Mouse (Mus musculus): ENCODE measurements around the gene Apobec3. TPM values are rescaled to one million over a fixed set of nuclear protein-coding genes. Genes with fewer than 3 reads are reported as not detected.

Apobec3 gene
- 179 and 198 TPM in 2 replicates for polyA plus RNA-seq (2012; ENCODE audit: insufficient read depth, insufficient read length, missing spikeins)

DNA sequence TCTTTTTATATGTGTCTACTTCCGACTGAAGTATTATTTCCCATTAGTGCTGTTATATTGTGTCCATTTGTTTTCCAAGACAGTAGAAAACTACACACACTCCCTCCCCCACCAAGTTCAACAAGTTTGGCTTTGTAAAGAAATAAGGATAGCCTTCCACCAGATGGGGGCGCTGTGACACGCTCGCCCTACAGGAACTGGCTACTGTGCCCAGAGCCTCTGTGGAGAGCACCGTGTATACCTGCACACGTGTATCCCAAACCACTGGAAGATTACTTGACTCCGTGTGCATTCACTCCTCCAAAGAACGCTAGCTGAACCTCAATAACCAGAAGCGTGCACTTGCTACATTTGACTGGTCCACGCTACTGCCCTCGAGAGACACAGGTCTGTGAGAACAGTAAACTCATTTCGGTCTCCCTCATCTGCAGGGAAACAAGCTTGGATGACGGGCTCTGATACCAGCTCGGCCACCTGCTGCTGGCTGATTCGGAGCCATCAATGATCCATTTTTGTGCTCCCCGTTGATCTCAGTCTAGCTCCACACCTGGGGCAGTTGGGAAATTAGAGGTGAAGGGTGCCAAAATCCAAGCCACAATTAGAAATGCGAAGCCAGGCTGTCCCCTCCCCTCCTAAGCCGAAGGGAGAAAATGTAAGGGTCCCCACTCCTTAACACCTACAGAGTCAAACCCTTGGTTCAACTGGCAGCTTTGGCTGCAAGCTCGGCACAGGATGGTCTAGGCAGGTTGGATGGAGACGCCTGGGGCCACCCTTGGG, at the start of gene Apobec3:
Gene Apobec3 (plus strand): TSS at position 224 of the 777 bp plus-strand sequence.
- peak within 1 kb of the TSS; percentile 79 for H3K4me3 ChIP-seq (ENCODE audit: insufficient read depth, low read length)
- TF ChIP-seq POLR2A (IDR thresholded peaks at IDR 0.05; ENCODE audit: borderline replicate concordance, low read depth, low read length) (no peak), CTCF (IDR thresholded peaks at IDR 0.05; ENCODE audit: low read depth, low read length) (peak; percentile 95)
- peak within 1 kb of the TSS; percentile 83 for H3K27ac ChIP-seq (ENCODE audit: insufficient read depth, low read depth, low read length)
- H3K4me1 ChIP-seq (ENCODE audit: control insufficient read depth, insufficient read depth, low read length): peaks cover 30% of the 10 kb centered on the region

GRCm38 (mm10) chr15:79842985-79843384, 48.5 kb upstream of the Apobec3 start:
- Histone ChIP-seq H3K4me3 (ENCODE audit: insufficient read depth, low read length) (no peak overlapping the region), H3K4me1 (ENCODE audit: control insufficient read depth, insufficient read depth, low read length) (no peaks in the 10 kb centered on the region), H3K27ac (ENCODE audit: insufficient read depth, low read depth, low read length) (no peak overlapping the region)
- TF ChIP-seq POLR2A (IDR thresholded peaks at IDR 0.05; ENCODE audit: borderline replicate concordance, low read depth, low read length) (no peak), CTCF (IDR thresholded peaks at IDR 0.05; ENCODE audit: low read depth, low read length) (no peak)

GRCm38 (mm10) chr15:79845986-79846385, 45.5 kb upstream of the Apobec3 start:
- no peak overlapping the region for H3K27ac ChIP-seq (ENCODE audit: insufficient read depth, low read depth, low read length)
- no peaks in the 10 kb centered on the region for H3K4me1 ChIP-seq (ENCODE audit: control insufficient read depth, insufficient read depth, low read length)
- no peak for TF ChIP-seq CTCF (IDR thresholded peaks at IDR 0.05; ENCODE audit: low read depth, low read length)
- no peak overlapping the region for H3K4me3 ChIP-seq (ENCODE audit: insufficient read depth, low read length)

DNA sequence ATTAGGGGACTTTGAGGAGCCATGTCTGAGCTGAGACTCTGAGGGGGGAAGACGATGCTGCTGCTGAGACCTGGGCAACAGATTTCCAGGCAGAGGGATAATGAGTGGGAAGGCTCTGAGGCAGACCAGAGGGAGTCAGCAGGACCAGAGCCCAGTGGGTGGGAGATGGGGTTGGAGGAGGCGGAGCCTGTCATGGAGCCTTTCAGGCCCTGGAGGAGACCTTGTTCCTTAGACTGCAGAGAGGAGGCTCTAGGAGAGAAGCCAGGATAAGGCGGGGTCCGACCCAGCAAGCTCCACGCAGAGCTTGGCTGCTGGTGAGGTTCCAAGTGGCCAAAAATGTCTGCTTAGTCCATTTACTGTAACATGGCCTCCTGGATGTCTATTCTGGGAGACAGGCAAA, 44.4 kb upstream of the Apobec3 start:
- Histone ChIP-seq H3K4me1 (ENCODE audit: control insufficient read depth, insufficient read depth, low read length) (no peaks in the 10 kb centered on the region), H3K4me3 (ENCODE audit: insufficient read depth, low read length) (no peak overlapping the region), H3K27ac (ENCODE audit: insufficient read depth, low read depth, low read length) (no peak overlapping the region)
- TF ChIP-seq CTCF (IDR thresholded peaks at IDR 0.05; ENCODE audit: low read depth, low read length) (no peak), POLR2A (IDR thresholded peaks at IDR 0.05; ENCODE audit: borderline replicate concordance, low read depth, low read length) (no peak)

GRCm38 (mm10) chr15:79850143-79850542, 41.3 kb upstream of the Apobec3 start:
- no peak overlapping the region for H3K4me3 ChIP-seq (ENCODE audit: insufficient read depth, low read length)
- TF ChIP-seq POLR2A (IDR thresholded peaks at IDR 0.05; ENCODE audit: borderline replicate concordance, low read depth, low read length) (no peak), CTCF (IDR thresholded peaks at IDR 0.05; ENCODE audit: low read depth, low read length) (peak; percentile 59; the same call in 1 of the 2 replicates)
- H3K4me1 ChIP-seq (ENCODE audit: control insufficient read depth, insufficient read depth, low read length): no peaks in the 10 kb centered on the region
- no peak overlapping the region for H3K27ac ChIP-seq (ENCODE audit: insufficient read depth, low read depth, low read length)

GRCm38 (mm10) chr15:79858979-79859378, 32.5 kb upstream of the Apobec3 start:
- no peak overlapping the region for H3K27ac ChIP-seq (ENCODE audit: insufficient read depth, low read depth, low read length)
- no peak overlapping the region for H3K4me3 ChIP-seq (ENCODE audit: insufficient read depth, low read length)
- TF ChIP-seq CTCF (IDR thresholded peaks at IDR 0.05; ENCODE audit: low read depth, low read length) (no peak), POLR2A (IDR thresholded peaks at IDR 0.05; ENCODE audit: borderline replicate concordance, low read depth, low read length) (no peak)
- no peaks in the 10 kb centered on the region for H3K4me1 ChIP-seq (ENCODE audit: control insufficient read depth, insufficient read depth, low read length)

- no peak overlapping the region for H3K27ac ChIP-seq (ENCODE audit: insufficient read depth, low read depth, low read length)
- H3K4me1 ChIP-seq (ENCODE audit: control insufficient read depth, insufficient read depth, low read length): no peaks in the 10 kb centered on the region
- no peak overlapping the region for H3K4me3 ChIP-seq (ENCODE audit: insufficient read depth, low read length)
- TF ChIP-seq CTCF (IDR thresholded peaks at IDR 0.05; ENCODE audit: low read depth, low read length): no peak
- TF ChIP-seq POLR2A (IDR thresholded peaks at IDR 0.05; ENCODE audit: borderline replicate concordance, low read depth, low read length): no peak
Observed at GRCm38 (mm10) chr15:79859821-79860220, 31.6 kb upstream of the Apobec3 start.

GRCm38 (mm10) chr15:79867260-79868002, 24.0 kb upstream of the Apobec3 start:
- TF ChIP-seq CTCF (IDR thresholded peaks at IDR 0.05; ENCODE audit: low read depth, low read length): no peak
- TF ChIP-seq POLR2A (IDR thresholded peaks at IDR 0.05; ENCODE audit: borderline replicate concordance, low read depth, low read length): no peak
- H3K4me3 ChIP-seq (ENCODE audit: insufficient read depth, low read length): no peak overlapping the region
- H3K4me1 ChIP-seq (ENCODE audit: control insufficient read depth, insufficient read depth, low read length): no peaks in the 10 kb centered on the region
- H3K27ac ChIP-seq (ENCODE audit: insufficient read depth, low read depth, low read length): no peak overlapping the region

GRCm38 (mm10) chr15:79873545-79873944, 17.9 kb upstream of the Apobec3 start:
- H3K4me1 ChIP-seq (ENCODE audit: control insufficient read depth, insufficient read depth, low read length): peaks cover 7% of the 10 kb centered on the region
- H3K4me3 ChIP-seq (ENCODE audit: insufficient read depth, low read length): no peak overlapping the region
- 0 out of 2 replicates have a peak overlapping the region, but pooled peaks have one; percentile 43 for H3K27ac ChIP-seq (ENCODE audit: insufficient read depth, low read depth, low read length)
- TF ChIP-seq POLR2A (IDR thresholded peaks at IDR 0.05; ENCODE audit: borderline replicate concordance, low read depth, low read length): no peak
- no peak for TF ChIP-seq CTCF (IDR thresholded peaks at IDR 0.05; ENCODE audit: low read depth, low read length)

- H3K27ac ChIP-seq (ENCODE audit: insufficient read depth, low read depth, low read length): peak overlapping the region; percentile 43
- no peak overlapping the region for H3K4me3 ChIP-seq (ENCODE audit: insufficient read depth, low read length)
- TF ChIP-seq POLR2A (IDR thresholded peaks at IDR 0.05; ENCODE audit: borderline replicate concordance, low read depth, low read length) (no peak), CTCF (IDR thresholded peaks at IDR 0.05; ENCODE audit: low read depth, low read length) (no peak)
- peaks cover 8% of the 10 kb centered on the region for H3K4me1 ChIP-seq (ENCODE audit: control insufficient read depth, insufficient read depth, low read length)
Observed at GRCm38 (mm10) chr15:79873995-79874394, 17.5 kb upstream of the Apobec3 start.

Measured in bone marrow macrophage, adult 2 months (primary cell).